Mouse (Mus musculus) cerebellum, postnatal 25 days (tissue): ENCODE measurements at regions not wholly inside any gene's neighbourhood (a gene's known extent, or its start where the extent isn't known, plus 50 kb on each side); places are given as distances from the start of the nearest gene placed in this dataset.

ENCODE experiments used
- DNase-seq, 2 experiments: peaks; one replicate each; pipeline ENCODE4 v3.0.0; 2021; ENCODE audit warnings: mixed read lengths in 2 of 2

GRCm38 (mm10) chr9:46735664-46736067 is 262.9 kb upstream of the Gm4791 start:
- peak; percentile 94 for DNase-seq

DNA sequence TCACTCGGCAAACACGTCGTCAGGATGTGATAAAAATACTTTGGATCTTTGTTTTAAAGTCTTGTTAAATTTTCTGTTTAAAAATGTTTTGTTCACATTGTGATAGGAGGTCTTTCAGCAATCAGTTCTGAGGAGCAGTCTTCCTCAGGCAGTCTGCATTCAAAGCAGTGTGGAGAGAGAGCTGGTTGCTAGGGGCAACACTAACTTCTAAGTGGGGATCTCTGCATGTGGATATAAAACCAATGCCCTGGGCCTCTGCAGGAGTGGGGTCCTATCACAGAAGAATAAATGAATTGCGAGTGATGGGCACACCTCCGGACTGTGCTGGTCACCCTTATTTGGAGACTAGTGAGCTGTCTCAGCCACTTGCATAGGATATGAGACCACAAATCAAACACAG is 270.1 kb upstream of the Gm4791 start:
- no peak for DNase-seq

DNA sequence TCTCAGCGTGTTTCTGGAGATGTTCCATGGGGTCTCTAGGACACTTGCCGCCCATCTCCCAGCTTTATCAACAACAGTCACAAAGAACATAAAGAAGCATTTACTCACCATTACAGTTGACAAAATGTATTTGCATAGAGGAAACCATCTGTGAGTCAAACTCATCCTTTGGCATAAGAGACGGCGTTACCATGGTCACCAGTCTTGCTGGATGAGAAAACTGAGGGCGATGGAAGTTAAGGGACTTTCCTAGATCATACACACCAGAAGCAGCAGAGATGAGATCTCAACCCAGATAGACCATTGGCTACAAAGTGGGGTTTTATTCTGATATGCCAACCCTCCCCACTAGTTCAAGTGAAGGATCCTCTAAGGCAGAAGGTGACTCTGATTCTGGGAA is 274.3 kb upstream of the Gm4791 start:
- DNase-seq: no peak

- no peak for DNase-seq
These were observed 285.1 kb upstream of the Gm4791 start for GRCm38 (mm10) chr9:46713415-46713814.

DNA sequence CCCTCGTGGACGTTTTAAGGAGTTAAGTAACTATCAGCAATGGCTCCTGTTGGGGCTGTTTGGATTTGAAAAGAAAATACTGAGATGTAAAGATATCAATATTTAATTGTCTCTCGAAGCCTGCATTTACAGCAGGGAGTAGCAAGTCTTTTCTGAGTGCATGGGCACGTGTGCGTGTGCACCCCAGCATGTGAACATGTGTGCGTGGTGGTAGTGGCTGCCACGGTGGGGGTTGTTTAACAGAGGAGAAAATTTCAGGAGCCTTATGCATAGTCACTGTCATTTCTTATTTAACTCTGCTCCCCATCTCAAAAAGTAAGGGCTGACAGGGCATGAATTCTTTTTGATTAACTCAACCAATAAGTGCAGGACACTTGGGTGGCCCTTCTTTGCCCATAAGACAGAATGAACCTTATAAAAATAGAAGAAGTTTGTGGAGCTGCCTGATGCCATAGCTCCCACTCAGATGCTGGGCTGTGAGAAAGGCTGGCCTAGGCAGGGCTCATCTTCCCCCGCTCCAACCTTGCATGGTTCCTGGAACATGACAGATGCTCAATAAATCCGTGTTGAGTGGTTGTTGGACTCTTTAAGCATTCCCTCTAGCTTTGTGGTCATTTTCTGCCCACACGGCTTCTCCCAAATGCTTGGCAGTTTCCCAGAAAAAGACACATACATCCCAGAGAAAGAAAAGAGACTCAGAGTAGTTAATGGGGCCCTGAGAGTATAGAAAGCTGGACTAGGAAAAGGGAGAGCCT is 294.2 kb upstream of the Gm4791 start:
- DNase-seq: no peak

GRCm38 (mm10) chr9:46703674-46704073 is 294.9 kb upstream of the Gm4791 start:
- DNase-seq: no peak

- no peak for DNase-seq
These were observed 295.5 kb upstream of the Gm4791 start for GRCm38 (mm10) chr9:46702901-46703636.

DNA sequence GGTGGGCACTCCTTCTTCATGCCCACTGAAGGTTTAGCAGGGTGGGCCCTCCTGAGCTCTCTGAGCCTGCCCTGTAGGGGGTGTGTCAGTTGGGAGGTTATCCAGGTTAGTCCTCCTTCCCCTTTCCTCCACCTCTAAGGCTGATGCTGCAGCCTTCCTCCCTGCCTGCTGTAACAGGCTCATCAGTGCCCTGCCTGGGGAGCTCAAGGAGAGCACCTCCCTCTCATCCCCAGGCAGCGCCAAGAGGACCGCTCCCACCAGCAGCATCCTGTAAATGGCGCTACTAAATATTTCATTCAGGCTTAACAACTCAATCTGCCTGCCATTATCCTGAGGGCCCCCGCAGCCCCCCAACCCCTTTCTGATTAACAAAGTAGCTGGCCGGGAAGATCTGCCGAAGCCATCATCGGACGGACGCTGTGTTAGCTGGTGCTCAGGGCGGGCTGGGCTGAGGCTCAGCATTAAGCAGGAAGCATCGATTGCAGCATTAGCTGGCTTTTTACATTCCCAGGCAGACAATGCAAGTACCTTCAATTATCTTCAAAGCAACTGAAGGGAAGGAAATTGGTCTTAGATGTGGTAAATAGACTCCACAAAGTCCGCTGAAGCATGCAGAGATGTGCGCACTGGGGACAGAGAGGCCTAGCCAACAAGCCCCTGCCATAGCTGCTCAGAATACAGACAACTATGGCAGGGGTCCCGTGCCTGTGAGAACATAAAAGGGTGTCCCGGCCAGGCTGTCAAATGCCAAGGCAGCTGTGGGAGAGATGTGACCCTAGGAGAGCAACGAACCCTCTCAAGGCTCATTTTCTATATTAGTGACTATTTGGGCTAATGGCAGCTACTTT is 296.3 kb upstream of the Gm4791 start:
- DNase-seq: no peak

GRCm38 (mm10) chr9:46696171-46696570 is 302.4 kb upstream of the Gm4791 start:
- DNase-seq: no peak

GRCm38 (mm10) chr9:46689331-46689730 is 309.2 kb upstream of the Gm4791 start:
- DNase-seq: peak in 1 of 2 experiments; percentile 6

- DNase-seq: no peak
These were observed 314.3 kb upstream of the Gm4791 start for GRCm38 (mm10) chr9:46684113-46684850.

GRCm38 (mm10) chr9:46672050-46672449 is 326.5 kb upstream of the Gm4791 start:
- no peak for DNase-seq

- DNase-seq: no peak
These were observed 334.6 kb upstream of the 4931429L15Rik start for GRCm38 (mm10) chr9:46654422-46654821.

DNA sequence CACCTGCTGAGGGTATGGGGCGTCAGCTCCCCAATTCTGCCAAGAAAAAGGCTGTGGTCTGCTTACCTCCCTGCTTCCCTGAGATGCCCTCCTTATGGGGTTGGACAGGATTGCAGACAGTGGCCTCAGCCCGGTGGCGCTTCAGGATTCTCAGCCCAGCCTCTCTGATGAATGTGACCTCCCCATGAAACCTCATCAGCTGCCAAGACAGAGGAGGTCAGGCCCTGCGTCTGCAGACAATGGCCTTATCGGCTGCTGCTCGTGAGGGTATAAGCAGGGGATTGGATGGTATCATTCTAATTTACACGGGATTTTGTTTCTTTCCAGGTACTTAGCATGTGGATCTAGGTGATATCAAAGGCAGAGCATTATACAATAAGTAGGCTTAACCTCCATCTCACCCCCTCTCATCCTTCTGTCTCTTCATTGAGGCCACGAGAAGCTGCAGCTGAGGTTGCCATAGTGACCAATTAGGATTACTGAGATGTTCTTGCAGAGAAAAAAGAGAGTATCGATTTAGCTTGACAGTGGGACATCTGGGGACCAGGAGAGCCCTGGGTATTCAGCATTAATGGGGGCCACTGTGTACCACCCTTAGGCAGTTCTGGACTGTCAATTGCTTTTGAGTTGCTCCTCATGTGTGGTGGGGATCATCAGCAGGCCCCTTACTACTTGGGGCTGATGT is 327.6 kb upstream of the 4931429L15Rik start:
- DNase-seq: no peak

- no peak for DNase-seq
These were observed 325.7 kb upstream of the 4931429L15Rik start for GRCm38 (mm10) chr9:46645469-46645884.

- no peak for DNase-seq
These were observed 323.8 kb upstream of the 4931429L15Rik start for GRCm38 (mm10) chr9:46643551-46643950.

GRCm38 (mm10) chr9:46642696-46643095 is 322.9 kb upstream of the 4931429L15Rik start:
- no peak for DNase-seq

DNA sequence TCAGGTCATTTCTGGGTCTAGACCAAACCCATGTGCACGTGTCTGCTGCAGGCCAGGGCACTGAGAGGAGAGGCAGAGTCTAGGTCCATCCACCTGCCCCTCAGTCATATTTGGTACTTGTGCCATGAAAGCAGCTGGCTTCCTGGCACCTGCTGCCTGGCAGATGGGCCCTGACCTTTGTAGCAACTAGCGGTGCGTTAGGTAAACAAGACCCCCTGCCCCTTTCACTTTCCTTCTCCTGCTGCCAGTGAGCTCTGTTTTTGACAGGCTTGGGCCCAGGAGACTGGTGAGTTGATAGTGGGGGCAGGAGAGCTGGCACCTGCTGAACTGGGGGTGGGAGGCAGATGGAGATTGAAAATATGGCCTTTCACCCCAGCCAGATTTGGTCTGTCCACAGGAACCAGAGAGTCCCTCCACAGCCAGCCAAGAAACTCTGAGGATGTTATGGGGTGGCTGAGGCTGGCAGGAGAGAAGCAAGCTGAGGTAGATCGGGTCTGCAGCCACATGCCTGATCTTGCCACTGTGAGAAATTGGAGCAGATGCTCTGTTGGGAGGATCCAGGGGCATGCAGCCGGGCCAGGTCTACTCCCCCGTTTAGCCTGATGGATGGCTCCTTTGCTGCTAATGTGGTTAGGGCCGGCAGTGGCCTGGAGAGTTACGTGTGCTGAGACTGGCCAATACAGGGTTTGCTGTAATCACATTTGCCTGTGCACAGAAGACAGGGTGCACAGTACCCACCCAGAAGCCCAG is 316.6 kb upstream of the 4931429L15Rik start:
- DNase-seq: peak; percentile 79 to 87

- peak in 1 of 2 experiments; percentile 35 for DNase-seq
These were observed 314.2 kb upstream of the 4931429L15Rik start for GRCm38 (mm10) chr9:46633952-46634351.

- DNase-seq: peak; percentile 80 to 85
These were observed 312.8 kb upstream of the 4931429L15Rik start for GRCm38 (mm10) chr9:46632576-46632975.

- no peak for DNase-seq
These were observed 302.5 kb upstream of the 4931429L15Rik start for GRCm38 (mm10) chr9:46622255-46622654.
